Mouse (Mus musculus): ENCODE data around the gene Vps13c. TPM values are rescaled to one million over a fixed set of nuclear protein-coding genes. Genes with fewer than 3 reads are reported as not detected.

Gene Vps13c
- polyA plus RNA-seq, 1 experiment, result 4.0 TPM

GRCm38 (mm10) chr9:67842797-67843196, 2.6 kb downstream of the Vps13c start:
- Histone ChIP-seq H3K27me3 (ENCODE audit: control insufficient read depth, insufficient read depth, low read length) (no peaks in the 10 kb centered on the region), H3K27ac (ENCODE audit: insufficient read depth, low read length) (no peak overlapping the region), H3K36me3 (ENCODE audit: control insufficient read depth, insufficient read depth, low read length) (no peaks in the 10 kb centered on the region), H3K4me1 (ENCODE audit: control insufficient read depth, insufficient read depth, insufficient read length) (peaks cover 5% of the 10 kb centered on the region; the same call in 1 of the 2 replicates), H3K4me3 (ENCODE audit: extremely low read depth, insufficient read depth, insufficient read length) (no peak overlapping the region)
- no peak for DNase-seq (ENCODE audit: low read depth in 1 of 2, low spot score in 2 of 2)
- 56% methylated on average over 5 of the region's 5 CpGs for WGBS
- TF ChIP-seq POLR2A (IDR thresholded peaks at IDR 0.05; ENCODE audit: low read depth, low read length), result no peak
- TF ChIP-seq CTCF (IDR thresholded peaks at IDR 0.05; ENCODE audit: extremely low read depth, insufficient read depth, insufficient read length, insufficient replicate concordance), result no peak

GRCm38 (mm10) chr9:67845012-67845411, 4.8 kb downstream of the Vps13c start:
- 72% methylated on average over 4 of the region's 4 CpGs for WGBS
- DNase-seq (ENCODE audit: low read depth in 1 of 2, low spot score in 2 of 2), result no peak

GRCm38 (mm10) chr9:67845648-67846047, 5.5 kb downstream of the Vps13c start:
- H3K27ac ChIP-seq (ENCODE audit: insufficient read depth, low read length), result no peak overlapping the region
- no peaks in the 10 kb centered on the region; the same call in 1 of the 2 replicates for H3K27me3 ChIP-seq (ENCODE audit: control insufficient read depth, insufficient read depth, low read length)
- H3K4me3 ChIP-seq (ENCODE audit: extremely low read depth, insufficient read depth, insufficient read length), result no peak overlapping the region
- WGBS, result 20% methylated on average over 5 of the region's 5 CpGs
- H3K36me3 ChIP-seq (ENCODE audit: control insufficient read depth, insufficient read depth, low read length), result no peaks in the 10 kb centered on the region
- H3K4me1 ChIP-seq (ENCODE audit: control insufficient read depth, insufficient read depth, insufficient read length), result peaks cover 5% of the 10 kb centered on the region; the same call in 1 of the 2 replicates
- TF ChIP-seq POLR2A (IDR thresholded peaks at IDR 0.05; ENCODE audit: low read depth, low read length) (no peak), CTCF (IDR thresholded peaks at IDR 0.05; ENCODE audit: extremely low read depth, insufficient read depth, insufficient read length, insufficient replicate concordance) (no peak)
- no peak for DNase-seq (ENCODE audit: low read depth in 1 of 2, low spot score in 2 of 2)

More at GRCm38 (mm10) chr9:67845012-67845411, 4.8 kb downstream of the Vps13c start:
- no peak overlapping the region for H3K4me3 ChIP-seq (ENCODE audit: extremely low read depth, insufficient read depth, insufficient read length)
- H3K4me1 ChIP-seq (ENCODE audit: control insufficient read depth, insufficient read depth, insufficient read length), result peaks cover 5% of the 10 kb centered on the region; the same call in 1 of the 2 replicates
- TF ChIP-seq POLR2A (IDR thresholded peaks at IDR 0.05; ENCODE audit: low read depth, low read length), result no peak
- no peak for TF ChIP-seq CTCF (IDR thresholded peaks at IDR 0.05; ENCODE audit: extremely low read depth, insufficient read depth, insufficient read length, insufficient replicate concordance)
- no peaks in the 10 kb centered on the region; the same call in 1 of the 2 replicates for H3K27me3 ChIP-seq (ENCODE audit: control insufficient read depth, insufficient read depth, low read length)
- H3K27ac ChIP-seq (ENCODE audit: insufficient read depth, low read length), result no peak overlapping the region
- H3K36me3 ChIP-seq (ENCODE audit: control insufficient read depth, insufficient read depth, low read length), result no peaks in the 10 kb centered on the region

- WGBS, result 89% methylated on average over 2 of the region's 2 CpGs
- no peak for TF ChIP-seq POLR2A (IDR thresholded peaks at IDR 0.05; ENCODE audit: low read depth, low read length)
- TF ChIP-seq CTCF (IDR thresholded peaks at IDR 0.05; ENCODE audit: extremely low read depth, insufficient read depth, insufficient read length, insufficient replicate concordance), result no peak
- H3K27me3 ChIP-seq (ENCODE audit: control insufficient read depth, insufficient read depth, low read length), result no peaks in the 10 kb centered on the region; the same call in 1 of the 2 replicates
- H3K4me1 ChIP-seq (ENCODE audit: control insufficient read depth, insufficient read depth, insufficient read length), result peaks cover 5% of the 10 kb centered on the region; the same call in 1 of the 2 replicates
- H3K4me3 ChIP-seq (ENCODE audit: extremely low read depth, insufficient read depth, insufficient read length), result no peak overlapping the region
- no peak overlapping the region for H3K27ac ChIP-seq (ENCODE audit: insufficient read depth, low read length)
- no peak for DNase-seq (ENCODE audit: low read depth in 1 of 2, low spot score in 2 of 2)
- H3K36me3 ChIP-seq (ENCODE audit: control insufficient read depth, insufficient read depth, low read length), result no peaks in the 10 kb centered on the region
Observed at GRCm38 (mm10) chr9:67846089-67846488, 5.9 kb downstream of the Vps13c start.

- H3K4me3 ChIP-seq (ENCODE audit: extremely low read depth, insufficient read depth, insufficient read length), result no peak overlapping the region
- DNase-seq (ENCODE audit: low read depth in 1 of 2, low spot score in 2 of 2), result no peak
- WGBS, result 94% methylated on average over 3 of the region's 3 CpGs
- H3K36me3 ChIP-seq (ENCODE audit: control insufficient read depth, insufficient read depth, low read length), result no peaks in the 10 kb centered on the region
- TF ChIP-seq CTCF (IDR thresholded peaks at IDR 0.05; ENCODE audit: extremely low read depth, insufficient read depth, insufficient read length, insufficient replicate concordance), result no peak
- no peak for TF ChIP-seq POLR2A (IDR thresholded peaks at IDR 0.05; ENCODE audit: low read depth, low read length)
- no peaks in the 10 kb centered on the region; the same call in 1 of the 2 replicates for H3K27me3 ChIP-seq (ENCODE audit: control insufficient read depth, insufficient read depth, low read length)
- H3K4me1 ChIP-seq (ENCODE audit: control insufficient read depth, insufficient read depth, insufficient read length), result peaks cover 5% of the 10 kb centered on the region; the same call in 1 of the 2 replicates
- no peak overlapping the region for H3K27ac ChIP-seq (ENCODE audit: insufficient read depth, low read length)
Observed at GRCm38 (mm10) chr9:67847606-67848005, 7.4 kb downstream of the Vps13c start.

GRCm38 (mm10) chr9:67849397-67849796, 9.2 kb downstream of the Vps13c start:
- TF ChIP-seq POLR2A (IDR thresholded peaks at IDR 0.05; ENCODE audit: low read depth, low read length) (no peak), CTCF (IDR thresholded peaks at IDR 0.05; ENCODE audit: extremely low read depth, insufficient read depth, insufficient read length, insufficient replicate concordance) (no peak)
- H3K27me3 ChIP-seq (ENCODE audit: control insufficient read depth, insufficient read depth, low read length), result no peaks in the 10 kb centered on the region; the same call in 1 of the 2 replicates
- no peak overlapping the region for H3K4me3 ChIP-seq (ENCODE audit: extremely low read depth, insufficient read depth, insufficient read length)
- peaks cover 5% of the 10 kb centered on the region; the same call in 1 of the 2 replicates for H3K4me1 ChIP-seq (ENCODE audit: control insufficient read depth, insufficient read depth, insufficient read length)
- H3K36me3 ChIP-seq (ENCODE audit: control insufficient read depth, insufficient read depth, low read length), result no peaks in the 10 kb centered on the region
- no peak overlapping the region for H3K27ac ChIP-seq (ENCODE audit: insufficient read depth, low read length)
- DNase-seq (ENCODE audit: low read depth in 1 of 2, low spot score in 2 of 2), result no peak
- 90% methylated on average over 12 of the region's 12 CpGs for WGBS

- no peaks in the 10 kb centered on the region; the same call in 1 of the 2 replicates for H3K27me3 ChIP-seq (ENCODE audit: control insufficient read depth, insufficient read depth, low read length)
- 98% methylated on average over 3 of the region's 3 CpGs for WGBS
- TF ChIP-seq POLR2A (IDR thresholded peaks at IDR 0.05; ENCODE audit: low read depth, low read length), result no peak
- TF ChIP-seq CTCF (IDR thresholded peaks at IDR 0.05; ENCODE audit: extremely low read depth, insufficient read depth, insufficient read length, insufficient replicate concordance), result no peak
- H3K27ac ChIP-seq (ENCODE audit: insufficient read depth, low read length), result no peak overlapping the region
- no peak overlapping the region for H3K4me3 ChIP-seq (ENCODE audit: extremely low read depth, insufficient read depth, insufficient read length)
- H3K36me3 ChIP-seq (ENCODE audit: control insufficient read depth, insufficient read depth, low read length), result 0 out of 2 replicates have a peak, but pooled peaks cover 1% of the 10 kb centered on the region
- no peak for DNase-seq (ENCODE audit: low read depth in 1 of 2, low spot score in 2 of 2)
- H3K4me1 ChIP-seq (ENCODE audit: control insufficient read depth, insufficient read depth, insufficient read length), result peaks cover 5% of the 10 kb centered on the region; the same call in 1 of the 2 replicates
Observed at GRCm38 (mm10) chr9:67849846-67850245, 9.7 kb downstream of the Vps13c start.
